Mouse (Mus musculus) retina, postnatal 7 days (tissue): ENCODE measurements around the gene Lalba.
"Not testable (repeated sequence)": the region's sequence is repeated elsewhere in the genome, so short reads cannot be mapped to it uniquely, and the experiment has no call there.

Experiments
- DNase-seq: peaks from one replicate; pipeline ENCODE4 v3.0.0-alpha.2; 2012; ENCODE audit warnings: low read depth, low spot score

Lalba gene

GRCm38 (mm10) chr15:98492102-98492501 lies 9.6 kb upstream of the Lalba start, which contains the start of gene Olfr279:
TSS of gene Olfr279 (plus strand) at chr15:98492402.
- DNase-seq: no peak

- no peak for DNase-seq
Observed at GRCm38 (mm10) chr15:98491332-98491731, 8.8 kb upstream of the Lalba start.

- no peak for DNase-seq
Observed at GRCm38 (mm10) chr15:98486433-98487021, 4.0 kb upstream of the Lalba start.

- DNase-seq: no peak
Observed at GRCm38 (mm10) chr15:98483907-98484886, 1.7 kb upstream of the Lalba start.

- DNase-seq: no peak
Observed at GRCm38 (mm10) chr15:98479568-98480102, 2.9 kb downstream of the Lalba start.

GRCm38 (mm10) chr15:98476281-98476680 lies 6.2 kb downstream of the Lalba start:
- no peak for DNase-seq

- DNase-seq: peak; percentile 28
Observed at GRCm38 (mm10) chr15:98475382-98475781, 7.1 kb downstream of the Lalba start.

GRCm38 (mm10) chr15:98474958-98475357 lies 7.6 kb downstream of the Lalba start:
- no peak for DNase-seq

GRCm38 (mm10) chr15:98471539-98471938 lies 11.0 kb downstream of the Lalba start:
- no peak for DNase-seq

- no peak for DNase-seq
Observed at GRCm38 (mm10) chr15:98469596-98469995, 12.9 kb downstream of the Lalba start, which contains the start of gene OR5BS1P. TSS of gene OR5BS1P (plus strand) at chr15:98469896.

- DNase-seq: no peak
Observed at GRCm38 (mm10) chr15:98452288-98452687, 30.2 kb downstream of the Lalba start, which contains the start of gene Olfr281. TSS of gene Olfr281 (plus strand) at chr15:98452588.

- DNase-seq: peak; percentile 9
Observed at GRCm38 (mm10) chr15:98448521-98448920, 34.0 kb downstream of the Lalba start.

GRCm38 (mm10) chr15:98444561-98444960 lies 38.0 kb downstream of the Lalba start:
- DNase-seq: no peak

GRCm38 (mm10) chr15:98430925-98431324 lies 51.6 kb downstream of the Lalba start, which contains the start of gene Olfr282:
TSS of gene Olfr282 (plus strand) at chr15:98431225.
- not testable (repeated sequence) for DNase-seq
